Mouse (Mus musculus): Measurements from ENCODE around the gene Zbtb20. TPM values are rescaled to one million over a fixed set of nuclear protein-coding genes. Genes with fewer than 3 reads are reported as not detected.

Gene Zbtb20
- polyA plus RNA-seq, 1 experiment: 11.2 TPM

DNA sequence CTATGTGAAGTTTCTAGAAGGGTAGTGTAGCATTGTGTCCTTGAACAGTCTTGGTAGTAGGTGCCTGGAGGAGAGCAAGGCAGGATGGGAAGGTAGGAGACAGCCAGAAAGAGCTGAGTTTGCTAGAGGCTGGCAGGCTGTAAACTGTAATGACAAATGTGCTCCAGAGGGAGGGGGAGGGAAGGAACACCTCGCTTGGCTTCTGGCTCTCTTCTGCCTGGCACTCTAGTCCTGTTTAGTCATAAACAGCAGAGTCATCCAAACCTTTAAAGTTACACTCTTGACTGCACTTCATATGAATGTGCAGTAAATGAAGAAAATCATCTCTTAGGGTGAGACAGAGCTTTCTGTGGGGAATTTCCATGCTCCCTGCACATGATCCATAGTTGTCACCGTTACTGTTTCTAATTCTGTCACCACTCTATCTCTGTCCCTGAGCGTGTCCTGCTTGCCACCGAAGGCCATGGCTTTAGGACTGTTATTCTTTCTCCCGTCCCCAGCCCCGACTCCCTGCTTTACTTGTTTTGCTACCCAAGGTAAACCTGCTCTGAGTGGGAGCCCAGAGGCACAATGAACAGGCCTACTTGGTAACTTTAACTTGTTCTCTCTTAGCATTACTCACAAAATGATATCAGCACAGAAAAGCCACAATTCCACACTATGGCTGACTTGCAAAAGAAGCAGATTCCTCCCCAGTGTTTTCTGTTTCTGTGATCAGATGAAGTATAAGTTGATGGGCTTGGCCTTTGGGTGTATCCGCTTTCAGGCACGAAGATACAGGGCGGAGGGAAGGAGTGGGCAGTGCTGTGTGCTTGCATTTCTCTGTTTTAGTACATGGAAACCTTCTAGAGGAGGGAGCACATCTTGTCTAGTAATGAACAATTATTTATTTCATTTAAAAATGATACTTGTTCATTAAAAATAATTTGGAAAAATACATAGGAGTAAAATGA lies 427.8 kb downstream of the Zbtb20 start:
- no peak for TF ChIP-seq CTCF (IDR thresholded peaks at IDR 0.05; ENCODE audit: control insufficient read depth, insufficient read depth, low read length)
- TF ChIP-seq POLR2A (IDR thresholded peaks at IDR 0.05; ENCODE audit: borderline replicate concordance, control insufficient read depth, low read depth, low read length): no peak
- 78% methylated on average over 9 of the region's 9 CpGs for WGBS
- Histone ChIP-seq H3K4me1 (ENCODE audit: control insufficient read depth, insufficient read depth, low read length) (no peaks in the 10 kb centered on the region), H3K4me3 (replicated peaks; ENCODE audit: control insufficient read depth, low read depth, low read length) (no peak overlapping the region), H3K27ac (ENCODE audit: control insufficient read depth, insufficient read depth, low read depth, low read length, poor library complexity) (no peak overlapping the region)

DNA sequence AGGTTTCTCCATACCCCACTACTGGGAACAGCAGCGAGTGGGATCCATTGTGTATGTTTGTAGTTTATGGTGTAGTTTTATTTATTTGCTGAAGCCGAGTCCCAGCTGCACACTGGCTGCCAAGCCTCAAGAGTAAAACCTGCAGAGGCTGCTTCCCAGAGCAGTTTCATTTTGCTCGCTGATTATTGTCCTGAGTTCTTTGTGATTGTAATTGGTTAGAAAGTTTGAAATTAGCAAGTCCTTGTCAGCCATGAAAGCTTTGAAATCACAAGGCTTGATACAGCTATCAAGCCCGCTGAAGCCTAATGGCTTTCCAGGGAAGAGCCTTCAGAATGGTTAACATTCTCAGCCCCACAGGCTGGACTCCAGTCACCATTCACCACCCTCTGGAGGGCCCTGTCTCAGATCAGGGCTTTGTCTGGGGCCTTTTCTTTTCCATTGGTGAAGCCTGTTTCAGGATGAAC lies 434.3 kb downstream of the Zbtb20 start:
- 79% methylated on average over 4 of the region's 4 CpGs for WGBS
- TF ChIP-seq POLR2A (IDR thresholded peaks at IDR 0.05; ENCODE audit: borderline replicate concordance, control insufficient read depth, low read depth, low read length): no peak
- TF ChIP-seq CTCF (IDR thresholded peaks at IDR 0.05; ENCODE audit: control insufficient read depth, insufficient read depth, low read length): no peak
- Histone ChIP-seq H3K4me3 (replicated peaks; ENCODE audit: control insufficient read depth, low read depth, low read length) (no peak overlapping the region), H3K4me1 (ENCODE audit: control insufficient read depth, insufficient read depth, low read length) (no peaks in the 10 kb centered on the region), H3K27ac (ENCODE audit: control insufficient read depth, insufficient read depth, low read depth, low read length, poor library complexity) (no peak overlapping the region)

DNA sequence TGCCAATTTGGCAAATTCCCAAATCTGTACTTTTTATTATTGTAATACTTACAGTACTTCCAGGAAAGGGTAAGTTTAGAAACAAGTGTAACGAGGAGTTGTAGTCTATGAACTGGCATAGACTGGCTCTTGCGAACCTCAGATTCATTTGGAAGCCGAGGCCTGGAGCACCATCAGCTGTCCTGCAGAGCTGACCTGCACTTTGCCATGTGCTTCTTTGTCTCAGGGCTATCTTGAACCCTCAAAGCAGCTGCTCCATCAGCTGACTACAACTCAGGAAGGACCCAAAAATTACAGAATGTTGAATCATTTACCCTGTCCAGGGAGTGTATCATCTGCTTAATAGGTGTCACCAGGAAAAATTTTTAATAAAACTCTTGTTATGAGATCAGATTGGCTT lies 448.3 kb downstream of the Zbtb20 start:
- Histone ChIP-seq H3K27ac (ENCODE audit: control insufficient read depth, insufficient read depth, low read depth, low read length, poor library complexity) (no peak overlapping the region), H3K4me1 (ENCODE audit: control insufficient read depth, insufficient read depth, low read length) (no peaks in the 10 kb centered on the region), H3K4me3 (replicated peaks; ENCODE audit: control insufficient read depth, low read depth, low read length) (no peak overlapping the region)
- no peak for TF ChIP-seq POLR2A (IDR thresholded peaks at IDR 0.05; ENCODE audit: borderline replicate concordance, control insufficient read depth, low read depth, low read length)
- no peak for TF ChIP-seq CTCF (IDR thresholded peaks at IDR 0.05; ENCODE audit: control insufficient read depth, insufficient read depth, low read length)
- WGBS: 79% methylated on average over 3 of the region's 3 CpGs

GRCm38 (mm10) chr16:43328221-43328620 lies 452.5 kb downstream of the Zbtb20 start:
- no peak for TF ChIP-seq POLR2A (IDR thresholded peaks at IDR 0.05; ENCODE audit: borderline replicate concordance, control insufficient read depth, low read depth, low read length)
- TF ChIP-seq CTCF (IDR thresholded peaks at IDR 0.05; ENCODE audit: control insufficient read depth, insufficient read depth, low read length): no peak
- 74% methylated on average over 1 of the region's 1 CpGs for WGBS
- no peak overlapping the region for H3K4me3 ChIP-seq (replicated peaks; ENCODE audit: control insufficient read depth, low read depth, low read length)
- H3K4me1 ChIP-seq (ENCODE audit: control insufficient read depth, insufficient read depth, low read length): no peaks in the 10 kb centered on the region
- no peak overlapping the region for H3K27ac ChIP-seq (ENCODE audit: control insufficient read depth, insufficient read depth, low read depth, low read length, poor library complexity)

- H3K27ac ChIP-seq (ENCODE audit: control insufficient read depth, insufficient read depth, low read depth, low read length, poor library complexity): no peak overlapping the region
- WGBS: 90% methylated on average over 3 of the region's 3 CpGs
- H3K4me3 ChIP-seq (replicated peaks; ENCODE audit: control insufficient read depth, low read depth, low read length): no peak overlapping the region
- TF ChIP-seq CTCF (IDR thresholded peaks at IDR 0.05; ENCODE audit: control insufficient read depth, insufficient read depth, low read length): no peak
- no peaks in the 10 kb centered on the region; the same call in 1 of the 2 replicates for H3K4me1 ChIP-seq (ENCODE audit: control insufficient read depth, insufficient read depth, low read length)
Observed at GRCm38 (mm10) chr16:43330206-43330605, 454.5 kb downstream of the Zbtb20 start.

DNA sequence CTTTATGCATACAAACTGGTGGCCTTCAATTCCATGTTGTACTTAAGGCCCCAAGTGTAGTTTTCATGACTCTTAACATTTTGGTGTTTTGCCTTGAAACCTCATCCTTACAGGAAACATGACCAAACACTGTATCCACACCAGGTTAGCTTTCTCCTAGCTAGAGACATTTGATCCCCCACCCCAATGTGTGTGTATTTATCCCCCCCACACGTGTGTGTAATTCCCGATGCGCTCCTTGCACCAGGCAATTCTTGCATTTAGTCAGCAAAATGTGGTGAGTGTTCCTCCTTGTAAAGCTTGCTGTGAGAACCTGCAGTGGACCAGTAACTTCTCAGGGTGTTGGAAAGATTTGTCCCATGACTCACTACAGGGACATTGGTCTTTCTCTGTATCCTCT lies 455.8 kb downstream of the Zbtb20 start:
- WGBS: 88% methylated on average over 3 of the region's 3 CpGs
- no peak for TF ChIP-seq POLR2A (IDR thresholded peaks at IDR 0.05; ENCODE audit: borderline replicate concordance, control insufficient read depth, low read depth, low read length)
- no peak for TF ChIP-seq CTCF (IDR thresholded peaks at IDR 0.05; ENCODE audit: control insufficient read depth, insufficient read depth, low read length)
- H3K4me1 ChIP-seq (ENCODE audit: control insufficient read depth, insufficient read depth, low read length): no peaks in the 10 kb centered on the region; the same call in 1 of the 2 replicates
- H3K27ac ChIP-seq (ENCODE audit: control insufficient read depth, insufficient read depth, low read depth, low read length, poor library complexity): no peak overlapping the region
- H3K4me3 ChIP-seq (replicated peaks; ENCODE audit: control insufficient read depth, low read depth, low read length): no peak overlapping the region

GRCm38 (mm10) chr16:43332734-43333133 lies 457.1 kb downstream of the Zbtb20 start:
- H3K27ac ChIP-seq (ENCODE audit: control insufficient read depth, insufficient read depth, low read depth, low read length, poor library complexity): no peak overlapping the region
- WGBS: 75% methylated on average over 2 of the region's 2 CpGs
- no peaks in the 10 kb centered on the region; the same call in 1 of the 2 replicates for H3K4me1 ChIP-seq (ENCODE audit: control insufficient read depth, insufficient read depth, low read length)
- TF ChIP-seq CTCF (IDR thresholded peaks at IDR 0.05; ENCODE audit: control insufficient read depth, insufficient read depth, low read length) (no peak), POLR2A (IDR thresholded peaks at IDR 0.05; ENCODE audit: borderline replicate concordance, control insufficient read depth, low read depth, low read length) (no peak)
- H3K4me3 ChIP-seq (replicated peaks; ENCODE audit: control insufficient read depth, low read depth, low read length): no peak overlapping the region

- Histone ChIP-seq H3K4me3 (replicated peaks; ENCODE audit: control insufficient read depth, low read depth, low read length) (no peak overlapping the region), H3K27ac (ENCODE audit: control insufficient read depth, insufficient read depth, low read depth, low read length, poor library complexity) (no peak overlapping the region), H3K4me1 (ENCODE audit: control insufficient read depth, insufficient read depth, low read length) (no peaks in the 10 kb centered on the region; the same call in 1 of the 2 replicates)
- TF ChIP-seq POLR2A (IDR thresholded peaks at IDR 0.05; ENCODE audit: borderline replicate concordance, control insufficient read depth, low read depth, low read length): no peak
- no peak for TF ChIP-seq CTCF (IDR thresholded peaks at IDR 0.05; ENCODE audit: control insufficient read depth, insufficient read depth, low read length)
- 90% methylated on average over 1 of the region's 1 CpGs for WGBS
Observed at GRCm38 (mm10) chr16:43333265-43333664, 457.6 kb downstream of the Zbtb20 start.

All from bone marrow, adult 2 months (tissue).